Mouse (Mus musculus) ES-Bruce4 (cell line): ENCODE measurements around the gene Fbxo2.

ENCODE experiments used
- CTCF ChIP-seq: IDR thresholded peaks from one replicate; pipeline ENCODE4 v1.8.1; 2011; ENCODE audit warnings: low read depth, low read length
- EP300 ChIP-seq: IDR thresholded peaks from 2 replicates; pipeline ENCODE4 v1.6.1; 2011; ENCODE audit warnings: low read depth, low read length; ENCODE audit not compliant: insufficient read depth
- POLR2A ChIP-seq: IDR thresholded peaks from one replicate; pipeline ENCODE4 v1.8.1; 2011; ENCODE audit warnings: low read length; ENCODE audit not compliant: insufficient read depth

DNA sequence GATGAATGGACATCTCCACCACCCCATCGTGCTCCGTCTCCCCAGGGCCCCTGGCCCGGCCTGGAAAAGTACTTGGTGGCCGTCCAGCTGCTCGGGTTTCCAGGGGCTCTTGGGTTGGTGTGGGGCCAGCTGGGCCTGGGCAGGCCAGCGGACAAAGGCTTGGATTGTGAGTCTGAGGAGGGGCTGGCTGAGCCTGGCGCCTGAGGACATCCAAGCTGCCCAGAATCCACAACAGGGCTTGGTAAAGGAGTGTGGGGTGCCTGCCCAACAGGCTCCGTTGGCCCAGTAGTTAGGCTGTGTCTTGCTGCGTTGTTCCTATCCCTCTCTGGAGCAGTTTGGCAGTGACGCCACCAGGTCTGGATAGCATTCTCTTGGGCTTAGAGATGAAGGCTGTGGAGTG, 6.0 kb downstream of the Fbxo2 start:
- no peak for TF ChIP-seq CTCF
- TF ChIP-seq POLR2A, result no peak
- no peak for TF ChIP-seq EP300
